Mouse (Mus musculus): ENCODE measurements at regions not wholly inside any gene's neighbourhood (a gene's known extent, or its start where the extent isn't known, plus 50 kb on each side); places are given as distances from the start of the nearest gene placed in this dataset.

- TF ChIP-seq E2F4 (IDR thresholded peaks at IDR 0.05; ENCODE audit: insufficient read depth) (no peak), POLR2AphosphoS2 (IDR thresholded peaks at IDR 0.05; ENCODE audit: insufficient read length, low read depth) (no peak), POLR2A (IDR thresholded peaks at IDR 0.05; ENCODE audit: insufficient read length, low read depth) (no peak), MAX (IDR thresholded peaks at IDR 0.05; ENCODE audit: low read depth) (no peak), CEBPB (IDR thresholded peaks at IDR 0.05; ENCODE audit: insufficient read depth, poor library complexity, severe bottlenecking) (no peak), SRF (IDR thresholded peaks at IDR 0.05; ENCODE audit: control insufficient read depth, insufficient read length, low read depth) (no peak)
Measured at GRCm38 (mm10) chr17:62176336-62176735, 704.8 kb downstream of the Efna5 start.

Data from myocyte (in vitro differentiated cells).